Mouse (Mus musculus) heart, embryonic 14.5 days (tissue): ENCODE measurements at regions not wholly inside any gene's neighbourhood (a gene's known extent, or its start where the extent isn't known, plus 50 kb on each side); places are given as distances from the start of the nearest gene placed in this dataset.

Experiments
- ATAC-seq: fragments of 200-750 bp; cut with Nextera tagmentation; 2 replicates; pipeline ENCODE4 v1.8.0; 2017; ENCODE audit warnings: low read depth, moderate TSS enrichment; ENCODE audit not compliant: insufficient number of reproducible peaks, insufficient read depth, low FRiP score
- H3K27ac ChIP-seq, 2 experiments: fragments of 200-500 bp in 1 of 2; fragments of 300-500 bp in 1 of 2; sonication (generic) in 1 of 2; replicated peaks in 1 of 2; 2 replicates each; pipeline ENCODE4 v1.5.1; 2012 to 2014; ENCODE audit warnings: low read depth in 2 of 2, low read length in 2 of 2, control low read depth in 1 of 2, mild to moderate bottlenecking in 1 of 2, mixed read lengths in 1 of 2; ENCODE audit not compliant: control insufficient read depth in 1 of 2, insufficient read depth in 1 of 2
- H3K27me3 ChIP-seq: fragments of 300-500 bp; sonication (generic); 2 replicates; pipeline ENCODE4 v1.6.1; 2014; ENCODE audit warnings: mild to moderate bottlenecking, low read length, control low read depth; ENCODE audit not compliant: control insufficient read depth, insufficient read depth
- H3K36me3 ChIP-seq: fragments of 300-500 bp; sonication (generic); 2 replicates; pipeline ENCODE4 v1.6.1; 2014; ENCODE audit warnings: mild to moderate bottlenecking, control low read depth, low read length, mixed read lengths; ENCODE audit not compliant: control insufficient read depth, insufficient read depth
- H3K4me1 ChIP-seq, 2 experiments: fragments of 200-500 bp in 1 of 2; fragments of 300-500 bp in 1 of 2; sonication (generic) in 1 of 2; 2 replicates each; pipeline ENCODE4 v1.6.1; 2012 to 2014; ENCODE audit warnings: low read length in 2 of 2, control low read depth in 1 of 2, mixed read lengths in 1 of 2; ENCODE audit not compliant: control insufficient read depth in 2 of 2, insufficient read depth in 2 of 2
- H3K4me2 ChIP-seq: fragments of 300-500 bp; sonication (generic); 2 replicates; pipeline ENCODE4 v1.6.1; 2014; ENCODE audit warnings: mild to moderate bottlenecking, low read length
- H3K4me3 ChIP-seq, 2 experiments: fragments of 200-500 bp in 1 of 2; fragments of 300-500 bp in 1 of 2; sonication (generic) in 1 of 2; 2 replicates each; pipeline ENCODE4 v1.5.1; 2012 to 2014; ENCODE audit warnings: low read length in 2 of 2, mild to moderate bottlenecking in 2 of 2, control low read depth in 1 of 2, low read depth in 1 of 2, moderate library complexity in 1 of 2; ENCODE audit not compliant: control insufficient read depth in 1 of 2, insufficient read depth in 1 of 2
- H3K9ac ChIP-seq: fragments of 300-500 bp; sonication (generic); 2 replicates; pipeline ENCODE4 v1.6.1; 2014; ENCODE audit warnings: mild to moderate bottlenecking, low read length
- H3K9me3 ChIP-seq: fragments of 300-500 bp; sonication (generic); 2 replicates; pipeline ENCODE4 v1.6.1; 2016; ENCODE audit warnings: low read length, control low read depth; ENCODE audit not compliant: control insufficient read depth
- WGBS: fragments of 180-500 bp; shearing (Covaris S2); extraction: QIAGEN DNeasy Blood & Tissue Kit; methylation state at CpG from one replicate; pipeline ENCODE4 v1.1.7; 2014; 5-methylcytosine and 5-hydroxymethylcytosine counted together

DNA sequence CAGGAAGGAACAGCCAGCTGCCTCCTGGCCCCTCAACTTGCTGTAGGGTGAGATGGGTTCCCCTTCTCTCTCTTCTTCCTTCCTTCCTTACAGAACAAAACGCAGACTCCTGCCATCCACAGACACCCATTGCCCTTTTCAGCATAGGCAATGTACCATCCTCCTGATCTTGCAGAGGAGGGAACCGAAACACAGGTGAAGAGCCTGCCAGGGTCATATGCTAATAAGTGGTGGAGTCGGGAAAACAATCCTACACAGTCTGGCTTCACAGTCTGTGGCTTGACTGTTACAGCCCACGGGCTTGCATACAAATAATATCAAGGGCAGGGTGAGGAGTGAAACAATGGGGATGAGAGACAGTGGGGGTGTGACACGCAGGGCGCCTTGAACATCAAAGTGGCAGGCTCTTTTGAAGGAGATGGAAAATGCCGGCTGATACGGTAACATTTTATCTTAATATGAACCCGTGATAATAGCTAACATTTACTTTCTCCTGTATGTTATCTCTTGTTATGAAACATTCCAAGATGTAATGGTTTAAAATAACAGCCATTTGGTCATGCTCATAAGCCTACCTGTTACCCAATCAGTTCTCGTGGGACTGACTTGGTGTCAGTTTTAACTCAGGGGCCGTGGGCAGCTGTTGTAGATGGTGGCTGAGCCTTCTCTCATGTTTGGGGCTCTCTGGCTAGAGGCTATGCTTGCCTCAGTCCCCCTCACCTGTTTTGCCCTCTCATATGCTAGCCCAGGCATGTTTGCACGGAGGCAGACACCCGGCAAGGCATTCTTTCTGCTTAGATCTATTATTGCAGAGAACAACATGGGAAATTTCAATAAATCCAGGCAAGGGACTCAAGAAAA, 169.4 kb upstream of the Runx1 start:
- H3K27me3 ChIP-seq = peaks cover 18% of the 10 kb centered on the region
- H3K4me2 ChIP-seq = no peak overlapping the region
- no peak overlapping the region for H3K4me3 ChIP-seq
- H3K27ac ChIP-seq = no peak overlapping the region
- 0 out of 2 replicates have a peak, but pooled peaks cover 2% of the 10 kb centered on the region for H3K9me3 ChIP-seq
- WGBS = 66% methylated on average over 13 of the region's 13 CpGs
- ATAC-seq = no peak
- no peaks in the 10 kb centered on the region for H3K4me1 ChIP-seq
- H3K36me3 ChIP-seq = no peaks in the 10 kb centered on the region
- no peak overlapping the region for H3K9ac ChIP-seq

DNA sequence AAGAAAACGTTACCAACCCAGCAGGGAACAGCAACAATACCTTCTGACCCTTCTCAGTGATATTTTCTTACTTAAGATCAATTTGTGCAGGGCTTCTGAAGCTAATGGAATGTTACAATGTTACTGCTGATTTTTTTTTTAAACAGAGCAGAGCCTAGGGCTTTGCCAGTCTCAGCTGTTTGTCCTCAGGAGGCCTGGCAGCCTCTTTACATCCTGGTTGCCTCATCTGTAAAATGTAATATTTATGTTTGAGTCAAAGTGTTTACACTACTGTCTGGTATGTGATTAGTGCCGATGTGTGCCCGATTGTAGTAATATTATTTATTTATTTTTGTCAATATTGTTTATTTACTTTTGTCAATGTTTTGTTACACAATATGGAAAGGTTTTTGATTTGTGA, 166.9 kb upstream of the Runx1 start:
- no peaks in the 10 kb centered on the region for H3K9me3 ChIP-seq
- H3K4me2 ChIP-seq = no peak overlapping the region
- H3K36me3 ChIP-seq = no peaks in the 10 kb centered on the region
- 42% methylated on average over 3 of the region's 3 CpGs for WGBS
- H3K4me1 ChIP-seq = no peaks in the 10 kb centered on the region
- ATAC-seq = no peak
- no peak overlapping the region for H3K27ac ChIP-seq
- H3K27me3 ChIP-seq = peaks cover 23% of the 10 kb centered on the region
- H3K9ac ChIP-seq = no peak overlapping the region
- no peak overlapping the region for H3K4me3 ChIP-seq

DNA sequence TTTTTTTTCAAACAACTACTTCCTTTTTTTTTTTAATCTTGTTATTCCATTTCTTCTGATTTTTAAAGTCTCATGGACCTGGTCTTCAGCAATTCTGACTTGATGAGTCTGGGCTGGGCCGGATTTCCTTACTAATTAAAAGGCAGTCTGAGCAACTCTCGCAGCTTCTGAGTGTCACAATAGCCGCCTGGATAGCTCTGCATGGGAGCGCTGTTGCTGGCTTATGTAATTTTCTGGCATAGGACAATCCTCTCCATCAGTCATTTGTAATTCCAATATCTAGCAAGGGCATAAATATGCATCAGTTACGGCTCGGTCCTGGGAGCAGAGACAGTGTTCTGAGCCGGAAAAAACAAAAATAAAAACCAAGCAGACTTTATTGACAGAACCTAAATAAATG, 165.5 kb upstream of the Runx1 start:
- no peaks in the 10 kb centered on the region for H3K36me3 ChIP-seq
- no peak overlapping the region for H3K27ac ChIP-seq
- H3K4me2 ChIP-seq = no peak overlapping the region
- H3K4me1 ChIP-seq = no peaks in the 10 kb centered on the region
- peaks cover 23% of the 10 kb centered on the region for H3K27me3 ChIP-seq
- H3K9me3 ChIP-seq = no peaks in the 10 kb centered on the region
- H3K4me3 ChIP-seq = no peak overlapping the region
- H3K9ac ChIP-seq = no peak overlapping the region
- no peak for ATAC-seq
- WGBS = 71% methylated on average over 7 of the region's 7 CpGs

DNA sequence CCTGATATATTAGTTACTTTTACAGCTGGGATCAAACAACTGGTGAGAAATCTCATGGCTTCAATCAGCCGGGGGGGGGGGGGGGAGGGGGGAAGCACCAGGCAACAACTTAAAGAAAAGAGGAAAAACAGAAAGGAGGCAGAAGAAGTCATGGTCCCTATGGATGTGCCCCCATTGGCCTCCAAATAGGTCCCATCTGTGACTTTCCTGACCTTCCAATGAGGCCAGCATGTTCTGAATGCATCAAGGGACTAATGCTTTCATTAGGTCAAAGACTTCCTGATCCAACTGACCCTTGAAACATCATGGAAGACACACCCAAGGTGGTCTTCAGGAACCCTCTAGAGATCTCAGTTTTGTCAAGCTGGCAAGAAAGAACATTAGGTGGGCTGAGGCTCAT, 162.5 kb upstream of the Runx1 start:
- Histone ChIP-seq H3K27me3 (peaks cover 9% of the 10 kb centered on the region; the same call in 1 of the 2 replicates), H3K4me3 (no peak overlapping the region), H3K4me1 (no peaks in the 10 kb centered on the region), H3K36me3 (no peaks in the 10 kb centered on the region), H3K9me3 (no peaks in the 10 kb centered on the region), H3K9ac (no peak overlapping the region), H3K27ac (no peak overlapping the region), H3K4me2 (no peak overlapping the region)
- no peak for ATAC-seq
- WGBS = no CpG with 5 or more reads among the region's 1 CpGs

DNA sequence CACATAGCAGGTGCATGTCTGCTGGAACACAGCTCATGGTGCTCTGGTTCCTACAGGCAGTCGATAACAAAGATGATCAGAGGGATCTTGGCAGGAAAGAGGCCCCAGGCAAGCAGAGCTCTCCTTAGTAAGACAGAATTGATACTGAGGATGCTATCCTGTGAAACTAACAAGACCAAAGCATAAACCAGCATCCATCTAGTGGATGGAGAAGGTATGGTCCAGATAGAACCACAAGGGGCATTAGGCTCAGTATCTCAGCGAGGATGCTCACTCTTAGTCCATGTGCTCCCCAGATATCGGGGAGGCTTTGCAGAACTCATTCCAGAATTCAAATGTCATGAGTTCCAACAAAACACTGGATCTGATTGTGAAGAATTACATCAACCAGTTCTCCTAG, 162.1 kb upstream of the Runx1 start:
- no peak overlapping the region for H3K4me2 ChIP-seq
- no peak overlapping the region for H3K27ac ChIP-seq
- H3K4me1 ChIP-seq = no peaks in the 10 kb centered on the region
- H3K27me3 ChIP-seq = peaks cover 9% of the 10 kb centered on the region; the same call in 1 of the 2 replicates
- H3K4me3 ChIP-seq = no peak overlapping the region
- H3K36me3 ChIP-seq = no peaks in the 10 kb centered on the region
- no peak overlapping the region for H3K9ac ChIP-seq
- ATAC-seq = no peak
- H3K9me3 ChIP-seq = no peaks in the 10 kb centered on the region
- WGBS = 85% methylated on average over 3 of the region's 3 CpGs

DNA sequence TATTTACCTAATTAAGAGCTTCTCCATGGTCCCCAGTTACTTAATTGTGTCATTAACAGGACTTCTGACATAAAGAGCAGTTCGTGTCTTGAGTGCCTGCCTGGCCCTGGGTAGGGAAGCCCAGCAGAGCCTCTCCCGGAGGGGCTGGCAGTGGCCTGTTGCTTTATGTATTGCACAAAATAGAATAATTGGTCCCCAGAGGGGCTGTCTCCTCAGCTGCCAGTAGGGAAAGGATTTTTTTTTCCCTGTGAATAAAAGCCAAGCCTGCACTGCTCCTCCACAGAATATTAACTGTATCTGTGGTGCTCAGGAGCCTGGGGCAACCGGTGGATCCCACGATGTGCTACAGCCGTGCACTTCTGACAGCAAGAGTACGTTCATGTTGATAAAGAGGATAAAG, 159.8 kb upstream of the Runx1 start:
- Histone ChIP-seq H3K9me3 (no peaks in the 10 kb centered on the region), H3K4me2 (no peak overlapping the region), H3K27ac (no peak overlapping the region), H3K36me3 (no peaks in the 10 kb centered on the region), H3K27me3 (peaks cover 5% of the 10 kb centered on the region; the same call in 1 of the 2 replicates), H3K4me1 (no peaks in the 10 kb centered on the region), H3K4me3 (no peak overlapping the region), H3K9ac (no peak overlapping the region)
- no peak for ATAC-seq
- WGBS = 66% methylated on average over 6 of the region's 6 CpGs

DNA sequence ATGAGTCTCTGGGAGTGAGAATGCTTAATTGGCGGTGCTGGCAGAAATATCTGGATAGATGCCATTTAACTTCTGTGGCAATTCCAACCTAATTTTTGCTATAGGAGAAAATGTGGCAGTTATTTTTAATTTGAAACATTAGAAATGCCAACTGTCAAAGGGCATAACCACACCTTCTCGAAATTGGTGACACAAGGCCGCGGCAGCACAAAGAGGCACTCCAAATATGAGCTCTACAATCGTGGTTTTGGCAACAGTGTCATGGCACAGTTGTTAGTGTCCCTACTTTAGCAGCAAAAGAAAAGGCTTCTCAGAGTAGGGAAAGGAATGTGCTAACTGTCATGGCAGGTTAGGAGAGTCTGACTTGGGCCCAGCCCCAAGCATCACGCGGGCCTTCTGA, 157.0 kb upstream of the Runx1 start:
- Histone ChIP-seq H3K4me3 (no peak overlapping the region), H3K4me2 (no peak overlapping the region), H3K36me3 (no peaks in the 10 kb centered on the region), H3K9me3 (no peaks in the 10 kb centered on the region), H3K27ac (no peak overlapping the region), H3K9ac (no peak overlapping the region), H3K27me3 (no peaks in the 10 kb centered on the region; the same call in 1 of the 2 replicates), H3K4me1 (no peaks in the 10 kb centered on the region)
- 88% methylated on average over 7 of the region's 7 CpGs for WGBS
- ATAC-seq = no peak
